Mouse (Mus musculus) thymus, postnatal 36 days (tissue): ENCODE results near the gene Chp1.
"Not testable (repeated sequence)": the region's sequence is repeated elsewhere in the genome, so short reads cannot be mapped to it uniquely, and the experiment has no call there.

Source experiments
- DNase-seq, 2 experiments: peaks; one replicate each; pipeline ENCODE4 v3.0.0; 2022; ENCODE audit warnings: mixed read lengths in 2 of 2

Gene Chp1

DNA sequence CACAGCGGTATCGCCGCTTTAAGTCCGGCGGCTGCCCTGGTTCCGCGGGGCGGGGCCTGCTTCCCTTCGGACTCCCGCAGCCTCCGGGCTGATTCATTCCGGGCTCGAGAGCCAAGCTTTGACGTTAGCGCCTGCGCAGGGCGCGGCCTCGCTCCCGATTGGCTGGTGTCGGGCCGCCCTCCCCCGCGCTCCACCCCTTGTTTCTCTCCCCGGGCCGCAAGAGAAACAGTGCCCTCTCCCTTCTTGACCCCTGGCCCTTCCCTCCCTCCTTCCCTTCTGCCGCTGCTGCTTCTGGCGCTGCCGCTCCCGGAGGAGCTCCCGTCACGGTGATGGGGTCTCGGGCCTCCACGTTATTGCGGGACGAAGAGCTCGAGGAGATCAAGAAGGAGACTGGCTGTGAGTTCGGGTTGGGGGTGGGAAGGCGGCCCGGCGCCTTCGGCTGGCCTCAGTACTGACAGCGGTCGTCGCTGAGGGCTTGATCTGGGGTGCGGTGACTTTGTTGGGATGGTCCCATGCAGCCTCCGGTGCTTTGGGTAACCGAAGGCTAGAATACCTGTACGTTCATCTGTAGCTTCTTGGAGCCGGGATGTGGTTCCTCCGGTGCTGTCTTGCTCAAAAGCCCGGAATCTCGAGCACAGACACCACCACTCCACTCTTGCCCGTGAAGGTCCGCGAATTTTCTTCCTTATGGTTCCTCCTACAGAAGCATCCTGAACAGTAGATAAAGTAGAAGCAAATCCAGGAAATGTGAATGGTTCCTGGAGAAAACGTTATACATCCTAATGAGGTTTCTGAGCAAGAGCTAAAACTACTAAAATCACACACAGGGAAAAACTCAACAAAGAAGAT, at the start of gene Chp1, which contains the start of gene Exd1:
Gene Chp1, plus strand, starts transcription at position 176 of the 849 bp plus-strand sequence.
Gene Exd1, minus strand, starts transcription at position 106 of the 849 bp plus-strand sequence.
- peak; percentile 94 to 95 for DNase-seq

- DNase-seq = no peak
Measured at GRCm38 (mm10) chr2:119498859-119499258, 48.6 kb upstream of the Chp1 start.

DNA sequence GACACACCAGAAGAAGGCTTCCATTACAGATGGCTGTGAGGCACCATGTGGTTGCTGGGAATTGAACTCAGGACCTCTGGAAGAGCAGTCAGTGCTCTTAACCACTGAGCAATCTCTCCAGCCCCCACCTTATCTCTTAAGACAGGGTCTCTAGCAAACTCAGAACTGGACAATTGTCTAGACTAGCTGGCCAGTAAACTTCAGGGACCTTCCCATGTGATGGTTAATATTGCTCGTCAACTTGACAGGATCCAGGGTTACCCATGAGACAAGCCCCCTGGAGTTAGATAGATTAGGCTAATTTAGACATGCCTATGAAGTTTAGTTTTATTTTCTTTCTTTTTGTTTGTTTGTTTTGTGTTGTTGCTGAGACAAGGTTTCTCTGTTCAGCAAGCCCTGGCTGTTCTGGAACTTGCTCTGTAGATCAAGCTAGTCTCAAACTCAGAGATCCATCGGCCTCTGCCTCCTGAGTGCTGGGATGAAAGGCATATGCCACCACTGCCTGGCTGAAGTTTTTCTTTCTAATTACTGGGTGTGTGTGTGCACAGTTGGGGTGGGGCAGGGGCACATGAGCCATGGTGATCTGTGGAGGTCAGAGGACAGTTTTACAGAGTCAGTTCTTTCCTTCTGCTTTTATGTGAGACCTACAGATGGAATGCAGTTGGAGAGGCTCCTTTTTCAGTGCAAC, 46.4 kb upstream of the Chp1 start:
- DNase-seq = no peak

DNA sequence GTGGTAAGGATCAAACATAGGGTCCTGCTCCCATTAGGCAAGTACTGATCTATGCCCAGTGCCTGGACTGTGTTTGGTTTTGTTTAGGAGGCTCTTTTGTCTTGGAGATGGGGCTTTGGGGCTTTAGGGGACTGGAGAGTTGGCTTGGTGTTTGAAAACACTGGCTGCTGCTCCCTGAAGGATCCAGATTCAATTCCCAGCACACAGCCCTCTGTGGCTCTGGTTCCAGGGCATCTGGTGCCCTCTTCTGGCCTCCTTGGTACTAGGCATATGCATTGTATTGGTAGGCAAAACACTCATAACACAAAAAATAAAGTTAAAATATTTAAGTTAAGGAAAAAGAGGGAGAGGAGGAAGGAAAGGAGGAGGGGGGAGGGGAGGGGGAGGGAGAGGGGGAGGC, 40.4 kb upstream of the Chp1 start:
- peak; percentile 2 to 11 for DNase-seq

- not testable (repeated sequence) for DNase-seq
Measured at GRCm38 (mm10) chr2:119508518-119508917, 39.0 kb upstream of the Chp1 start.

DNA sequence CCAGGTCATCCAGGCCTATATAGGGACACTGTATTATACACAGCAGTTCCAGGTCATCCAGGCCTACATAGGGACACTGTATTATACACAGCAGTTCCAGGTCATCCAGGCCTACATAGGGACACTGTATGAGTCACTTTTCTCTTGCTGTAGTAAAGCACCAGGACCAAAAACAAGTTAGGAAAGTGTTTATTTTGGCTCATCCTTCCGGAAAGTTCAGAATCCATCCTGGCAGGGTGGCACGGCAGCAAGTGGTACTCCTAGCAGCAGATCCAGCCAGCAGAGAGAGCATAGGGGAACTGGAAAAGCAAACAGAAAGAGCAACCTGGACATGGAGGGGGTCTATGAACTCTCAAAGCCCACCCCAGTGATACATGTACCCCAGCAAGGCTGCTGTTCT, 36.6 kb upstream of the Chp1 start:
- no peak for DNase-seq

DNA sequence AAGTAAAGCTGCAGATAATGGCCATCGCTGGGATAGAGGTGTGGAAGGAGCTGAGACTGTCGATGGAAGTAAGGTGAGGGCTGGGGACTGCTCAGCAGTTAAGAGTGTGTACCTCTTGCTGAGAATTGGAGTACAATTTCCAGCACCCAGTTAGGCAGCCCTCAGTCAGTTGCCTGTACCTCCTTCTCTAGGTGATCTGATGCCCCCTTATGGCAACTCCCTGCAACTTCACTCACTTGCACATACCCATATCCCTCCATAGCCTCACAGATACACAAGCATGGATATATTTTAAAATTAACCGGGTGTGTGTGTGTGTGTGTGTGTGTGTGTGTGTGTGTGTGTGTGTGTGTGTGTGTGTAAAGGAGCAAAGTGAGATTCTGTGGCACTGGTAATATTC, 35.2 kb upstream of the Chp1 start:
- DNase-seq = peak; percentile 2 to 4

DNA sequence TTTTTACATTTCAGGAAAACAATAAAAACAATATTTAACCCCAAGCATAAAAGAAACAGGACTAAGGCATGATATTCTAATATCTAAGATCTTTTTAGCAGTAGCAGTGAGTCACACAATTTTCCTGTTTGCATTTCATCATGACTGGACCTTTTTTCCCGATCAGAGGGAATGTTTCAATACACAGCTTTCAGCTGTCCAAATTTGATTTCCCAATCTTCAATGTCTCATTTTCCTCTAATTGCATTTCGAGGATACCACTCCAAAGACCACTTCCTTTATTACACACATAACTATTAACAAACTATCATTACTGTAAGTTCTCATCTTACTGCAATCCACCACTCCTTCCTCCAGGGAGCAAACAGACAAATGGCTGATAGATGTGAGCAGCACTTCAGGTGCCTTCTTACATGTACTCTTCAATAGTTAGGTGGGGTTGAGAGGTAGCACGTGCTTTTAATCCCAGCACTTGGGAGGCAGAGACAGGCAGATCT, 33.4 kb upstream of the Chp1 start:
- DNase-seq = no peak

DNA sequence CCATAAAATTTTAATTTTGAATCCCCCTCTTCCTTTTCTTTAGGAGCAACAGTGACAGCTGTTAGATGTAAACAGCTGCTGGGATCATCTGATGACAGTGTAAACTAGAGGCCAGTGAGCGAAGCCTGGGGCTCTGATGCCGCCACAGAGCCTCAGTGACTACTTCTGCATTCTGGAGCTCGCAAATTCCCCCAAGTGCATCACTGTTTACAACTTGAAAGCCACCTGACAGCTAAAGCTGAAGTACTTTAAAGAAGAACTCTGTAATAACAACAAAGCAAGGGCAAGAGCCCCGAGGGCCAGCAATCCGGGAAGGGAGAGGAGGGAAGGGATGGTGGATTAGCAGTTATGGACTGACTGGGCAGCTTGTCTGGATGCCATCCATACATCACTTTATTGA, 30.7 kb upstream of the Chp1 start:
- DNase-seq = no peak

DNA sequence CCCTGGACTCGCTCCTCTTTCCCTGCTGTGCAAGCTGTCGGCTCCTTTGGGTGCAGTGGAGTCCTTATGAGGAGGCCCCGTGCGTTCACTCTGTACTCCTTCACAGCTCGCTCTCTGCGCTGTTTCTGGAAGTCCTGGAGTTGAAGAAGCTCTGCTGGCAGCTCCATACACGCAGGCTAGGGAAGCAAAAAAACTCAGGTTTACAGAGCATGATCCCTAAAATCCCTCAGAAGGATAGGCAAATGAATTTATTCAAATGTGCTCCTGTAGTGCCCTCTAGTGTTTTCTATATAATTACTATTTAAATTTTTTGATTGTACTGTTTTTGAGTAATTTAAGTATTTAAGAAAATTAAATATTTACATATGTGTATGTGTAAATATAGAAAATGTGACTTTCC, 26.9 kb upstream of the Chp1 start:
- no peak for DNase-seq

DNA sequence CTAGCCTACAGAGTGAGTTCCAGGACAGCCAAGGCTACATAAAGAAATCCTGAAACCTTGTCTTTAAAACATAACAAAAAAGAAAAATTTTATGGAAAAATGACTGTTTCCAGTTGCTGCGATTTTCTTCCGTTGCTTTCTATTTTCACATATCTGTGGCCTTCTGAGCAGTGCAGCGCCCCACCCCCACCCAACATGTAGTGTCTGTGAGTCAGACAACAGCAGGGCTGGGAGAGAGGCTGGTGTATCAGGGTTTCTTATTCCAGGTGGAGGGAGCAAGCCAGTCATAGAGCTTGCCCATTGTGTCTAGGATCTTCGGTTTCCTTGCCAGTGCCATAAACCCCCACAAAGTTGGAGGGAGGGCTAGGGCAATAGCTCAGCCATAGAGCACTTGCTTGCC, 23.7 kb upstream of the Chp1 start:
- DNase-seq = no peak

- no peak for DNase-seq
Measured at GRCm38 (mm10) chr2:119525422-119525821, 22.1 kb upstream of the Chp1 start.

GRCm38 (mm10) chr2:119538802-119539201, 8.7 kb upstream of the Chp1 start:
- no peak for DNase-seq

GRCm38 (mm10) chr2:119542106-119542505, 5.4 kb upstream of the Chp1 start:
- peak; percentile 61 to 65 for DNase-seq

- DNase-seq = no peak
Measured at GRCm38 (mm10) chr2:119543656-119544055, 3.8 kb upstream of the Chp1 start.

GRCm38 (mm10) chr2:119546848-119547521, 512 bp upstream of the Chp1 start:
- peak; percentile 84 to 85 for DNase-seq

GRCm38 (mm10) chr2:119548371-119548660, 819 bp downstream of the Chp1 start:
- no peak for DNase-seq

DNA sequence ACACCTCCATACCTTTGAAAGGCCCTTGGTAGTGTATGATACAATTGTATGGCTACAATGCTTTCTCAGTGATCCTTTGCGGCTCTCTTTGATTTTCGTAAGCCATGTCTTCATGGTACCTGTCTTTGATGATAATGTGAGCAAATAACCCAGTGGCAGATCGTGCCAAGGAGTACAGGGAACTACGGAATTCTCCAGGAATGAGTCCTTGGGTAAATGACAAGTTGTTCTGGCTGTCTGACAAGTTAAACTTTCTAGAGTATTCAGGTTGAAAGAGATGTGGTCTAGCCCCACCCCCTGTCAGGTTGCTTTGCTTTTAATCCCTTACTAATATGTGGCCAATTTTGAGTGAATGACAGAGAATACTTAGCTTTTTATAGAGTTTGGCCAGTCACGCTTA, 1.2 kb downstream of the Chp1 start:
- no peak for DNase-seq

GRCm38 (mm10) chr2:119549678-119550077, 2.2 kb downstream of the Chp1 start:
- DNase-seq = no peak

GRCm38 (mm10) chr2:119558039-119558438, 10.5 kb downstream of the Chp1 start:
- no peak for DNase-seq

GRCm38 (mm10) chr2:119558737-119559340, 11.3 kb downstream of the Chp1 start:
- DNase-seq = peak; percentile 25 to 46

DNA sequence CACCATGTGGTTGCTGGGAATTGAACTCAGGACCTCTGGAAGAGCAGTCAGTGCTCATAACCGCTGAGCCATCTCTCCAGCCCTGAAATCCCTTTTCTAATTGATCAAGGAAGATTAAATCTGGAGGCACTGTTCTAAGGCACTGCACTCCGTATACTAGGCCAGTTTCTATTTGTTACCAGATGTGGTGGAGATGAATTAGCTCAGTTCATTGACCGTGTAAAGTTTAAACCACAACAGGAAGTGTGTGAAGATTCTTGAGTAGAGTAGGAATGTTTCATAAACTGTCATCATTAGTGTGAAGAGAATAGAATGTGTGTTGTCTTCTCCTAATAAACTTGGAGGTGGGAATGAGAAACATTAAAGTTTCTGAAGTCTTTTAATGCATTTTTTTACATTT, 14.3 kb downstream of the Chp1 start:
- no peak for DNase-seq

GRCm38 (mm10) chr2:119565284-119565683, 17.8 kb downstream of the Chp1 start:
- DNase-seq = no peak
